Mouse (Mus musculus) small intestine, adult 2 months (tissue): Measurements from ENCODE around the gene Cyfip2.

Experiments
- CTCF ChIP-seq: fragments of 200-500 bp; IDR thresholded peaks from 2 replicates; pipeline ENCODE4 v1.5.1; 2012; ENCODE audit warnings: low read depth, mild to moderate bottlenecking, control low read depth, inconsistent platforms, low read length, moderate library complexity, mixed read lengths; ENCODE audit not compliant: insufficient replicate concordance, insufficient read length; ENCODE audit errors: extremely low read depth
- POLR2A ChIP-seq: fragments of 200-500 bp; IDR thresholded peaks from 2 replicates; pipeline ENCODE4 v1.6.1; 2012; ENCODE audit warnings: low read depth, mild to moderate bottlenecking, control low read depth, inconsistent platforms, low read length, moderate library complexity

DNA sequence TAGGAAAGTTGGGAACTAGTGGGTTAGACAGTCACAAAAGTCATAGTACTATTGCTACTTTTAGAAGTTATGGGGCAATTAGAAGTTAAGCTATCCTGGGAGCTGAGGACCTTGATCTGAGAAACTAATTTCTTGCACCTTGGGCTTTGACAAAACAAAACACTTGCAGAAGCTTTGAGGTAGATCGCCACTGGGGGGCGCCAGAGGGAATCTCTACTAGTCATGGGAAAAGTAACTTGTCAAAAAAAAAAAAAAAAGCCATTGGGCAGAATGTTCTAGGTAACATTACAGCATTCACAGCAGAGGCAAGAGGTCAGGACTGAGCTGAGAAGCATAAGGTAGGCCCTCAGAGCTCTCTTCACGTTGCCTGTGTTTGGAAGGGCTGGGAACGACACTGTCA lies 75.7 kb downstream of the Cyfip2 start:
- TF ChIP-seq CTCF (peak; percentile 17; the same call in 1 of the 2 replicates), POLR2A (no peak)
